Mouse (Mus musculus) lung, postnatal 36 days (tissue): Measurements from ENCODE around the gene Cfc1.

ENCODE experiments used
- DNase-seq: peaks from one replicate; pipeline ENCODE4 v3.0.0; 2022; ENCODE audit warnings: mixed read lengths

Cfc1 gene

DNA sequence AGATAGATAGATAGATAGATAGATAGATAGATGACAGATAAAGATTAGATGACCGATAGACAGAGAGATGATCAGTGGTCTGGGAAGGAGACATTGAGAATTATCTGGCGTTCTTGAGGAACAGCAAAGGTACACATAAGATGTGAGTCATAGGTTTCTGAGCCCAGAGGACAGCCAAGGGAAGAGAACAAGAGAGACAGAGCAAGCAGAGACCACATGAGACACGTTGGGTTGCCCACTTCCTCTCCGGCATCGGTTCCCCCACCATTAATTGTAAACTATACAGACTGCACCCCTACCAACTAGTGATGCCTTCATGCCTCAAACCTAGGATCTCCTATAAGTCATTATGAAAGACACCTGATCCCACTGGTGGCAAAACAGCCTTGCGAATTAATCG is 18.8 kb downstream of the Cfc1 start:
- DNase-seq, result no peak

DNA sequence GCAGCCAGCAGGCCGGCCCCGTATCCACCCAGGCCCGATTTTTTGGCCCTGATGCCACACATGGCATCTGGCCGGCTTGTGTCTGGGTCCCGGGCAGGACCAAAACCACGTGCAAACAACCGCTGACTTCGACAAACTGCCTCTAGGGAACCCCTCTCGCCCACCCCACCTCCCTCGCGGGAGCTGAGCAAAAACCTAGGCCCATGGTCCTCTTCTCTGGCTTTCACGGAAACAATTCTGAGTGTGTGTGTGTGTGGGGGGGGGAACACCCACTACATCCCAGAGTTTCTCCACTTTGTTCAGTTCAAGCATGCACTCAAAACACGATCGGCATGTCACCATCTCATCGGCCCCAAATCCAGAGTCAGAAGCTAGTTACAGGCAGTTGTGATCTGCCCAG is 25.4 kb downstream of the Cfc1 start, which contains the start of gene Prss40:
Gene Prss40, minus strand, starts transcription at position 101 of the 400 bp plus-strand sequence.
- no peak for DNase-seq

DNA sequence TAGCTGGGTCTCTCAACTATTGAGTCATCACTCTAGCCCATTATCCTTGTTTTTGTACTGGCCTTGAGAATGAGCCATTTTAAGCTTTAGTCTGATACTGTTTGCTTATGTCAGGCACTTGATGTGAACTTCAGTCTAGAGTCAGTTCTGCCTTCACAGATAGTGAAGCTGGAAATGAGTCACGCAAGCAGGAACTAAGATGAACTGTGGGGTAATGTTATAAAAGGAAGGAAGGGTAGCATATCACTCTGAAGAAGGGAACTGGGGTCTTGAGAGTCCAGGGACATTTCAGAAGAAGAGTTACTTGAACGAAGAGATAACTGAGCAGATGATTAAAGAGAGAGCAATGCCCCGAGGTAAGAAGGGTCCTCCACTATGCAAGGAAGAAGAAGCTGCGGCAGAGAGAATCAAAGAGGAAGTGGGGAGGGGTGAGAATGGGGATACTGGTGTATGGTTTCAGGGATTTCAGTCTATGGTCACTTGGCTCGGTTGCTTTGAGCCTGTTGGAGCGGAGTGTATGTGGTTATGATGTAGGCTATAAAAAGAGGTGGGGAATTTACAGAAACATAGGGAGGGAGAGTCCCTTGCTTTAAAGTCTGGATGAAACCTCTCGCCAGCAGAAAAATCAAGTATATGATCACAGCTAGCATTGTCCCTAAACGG is 29.1 kb downstream of the Cfc1 start:
- DNase-seq, result no peak

DNA sequence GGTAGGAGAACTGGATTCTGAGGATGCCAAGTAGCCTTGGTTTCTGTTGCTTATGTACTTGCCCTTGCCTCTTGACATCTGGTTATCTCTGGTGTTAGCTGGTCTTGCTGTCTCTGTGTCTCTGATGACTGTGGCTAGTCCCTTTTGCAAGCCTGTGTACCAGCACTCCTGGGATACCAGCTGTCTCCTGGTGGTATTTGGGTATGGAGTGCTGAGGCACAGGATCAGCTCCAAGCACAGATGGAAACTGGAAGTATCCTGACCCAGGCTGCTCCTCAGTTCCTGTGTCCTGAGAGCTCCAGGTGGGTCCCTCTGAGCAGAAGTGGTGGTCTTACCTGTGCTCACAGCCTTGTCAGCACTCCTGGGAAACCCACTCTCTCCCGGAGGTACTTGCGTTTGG is 32.7 kb downstream of the Cfc1 start:
- DNase-seq, result no peak

DNA sequence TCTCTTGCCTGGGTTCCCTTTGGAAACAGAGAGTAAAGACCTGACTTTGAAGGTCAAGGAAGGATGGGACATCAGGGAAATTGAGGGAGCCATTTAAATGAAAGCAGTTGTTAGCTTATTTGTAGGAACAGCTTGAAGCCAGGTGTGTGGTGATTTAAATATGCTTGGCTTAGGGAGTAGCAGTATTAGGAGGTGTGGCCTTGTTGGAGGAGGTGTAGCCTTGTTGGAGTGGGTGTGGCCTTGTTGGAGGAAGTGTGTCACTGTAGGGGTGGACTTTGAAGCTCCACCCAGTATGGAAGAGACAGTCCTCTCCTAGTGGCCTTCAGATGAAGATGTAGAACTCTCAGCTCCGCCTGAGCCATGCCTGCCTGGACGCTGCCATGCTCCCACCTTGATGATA is 34.4 kb downstream of the Cfc1 start:
- no peak for DNase-seq

DNA sequence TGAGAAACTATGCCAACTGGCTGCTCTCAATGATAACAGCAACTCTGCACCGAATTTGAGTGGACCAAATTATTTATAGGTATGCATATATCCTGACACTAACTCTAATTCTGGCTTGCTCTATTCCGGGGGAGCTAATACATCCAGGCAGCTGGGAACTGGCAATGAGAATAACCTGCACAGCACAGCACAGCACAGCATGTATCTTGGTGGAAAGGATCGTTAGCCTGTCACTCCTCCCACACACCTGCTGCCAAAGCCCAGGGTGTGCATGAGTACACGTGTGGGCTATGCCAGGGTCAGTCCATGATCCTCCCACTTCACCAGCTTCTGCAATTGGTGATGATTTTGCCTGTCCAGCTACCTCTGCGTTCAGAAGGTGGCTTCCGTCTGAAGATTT is 36.0 kb downstream of the Cfc1 start:
- DNase-seq, result no peak

DNA sequence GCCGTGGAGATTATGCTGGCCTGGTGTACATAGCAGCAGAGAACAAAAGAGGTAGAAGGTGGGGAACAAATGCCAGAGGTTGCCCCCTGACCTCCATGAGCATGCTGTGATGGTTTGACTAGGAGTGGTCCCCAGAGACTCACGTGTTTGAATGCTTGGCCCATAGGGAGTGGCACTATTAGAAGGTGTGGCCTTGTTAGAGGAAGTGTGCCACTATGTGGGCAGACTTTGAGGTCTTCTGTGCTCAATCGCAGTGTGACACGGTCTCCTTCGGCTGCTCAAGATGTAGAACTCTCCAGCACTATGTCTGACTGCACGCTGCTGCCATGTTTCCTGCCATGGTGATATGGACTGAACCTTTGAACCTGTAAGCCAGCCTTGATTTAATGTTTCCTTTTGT is 37.8 kb downstream of the Cfc1 start:
- DNase-seq, result no peak

DNA sequence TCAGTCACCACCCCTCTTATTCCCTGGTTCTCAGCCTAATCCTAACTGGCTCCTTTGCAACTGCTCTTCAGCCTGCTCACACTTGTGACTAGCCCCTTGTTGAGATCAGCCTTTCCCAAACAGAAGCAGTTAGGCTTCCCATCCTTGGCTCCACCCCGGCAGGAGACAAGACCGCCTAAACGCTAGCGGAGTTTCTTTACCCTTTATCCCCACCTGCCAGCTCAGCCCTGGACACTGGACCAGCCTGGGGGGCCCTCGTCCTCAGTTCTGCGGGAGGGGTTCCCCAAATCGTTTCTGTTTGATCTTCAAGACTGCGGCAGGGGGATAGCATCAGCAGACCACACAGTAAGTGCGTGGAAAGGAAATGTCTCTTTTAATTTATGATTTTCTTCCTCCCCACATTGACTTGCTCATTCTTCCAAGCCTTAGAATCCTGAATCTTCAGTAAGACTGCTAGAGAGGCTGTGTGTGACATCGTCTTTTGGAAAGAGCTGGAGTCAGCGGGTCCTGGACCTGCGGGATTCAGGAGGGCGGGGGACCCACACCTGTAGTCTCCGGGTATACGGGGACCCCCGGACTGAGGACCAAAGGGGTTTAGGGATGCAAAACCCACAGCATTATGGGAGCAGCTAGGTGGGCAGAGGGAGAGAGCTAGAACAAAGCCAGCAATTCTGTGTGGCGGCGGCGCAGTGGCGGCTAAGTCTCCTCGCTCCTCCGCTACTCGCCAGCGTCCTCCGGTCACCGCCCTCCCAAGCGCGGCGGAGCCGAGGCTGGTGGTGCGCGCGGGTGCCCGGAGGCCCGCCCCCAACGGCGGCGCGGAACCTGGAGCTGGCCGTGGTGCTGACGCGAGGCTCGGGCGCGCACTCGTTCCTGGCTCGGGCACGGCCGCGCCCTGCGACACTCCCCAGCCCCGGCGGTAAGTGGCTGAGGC is 43.7 kb downstream of the Cfc1 start, which contains the start of gene Amer3:
Gene Amer3, plus strand, starts transcription at position 807 of the 931 bp plus-strand sequence.
- DNase-seq, result peak; percentile 50

DNA sequence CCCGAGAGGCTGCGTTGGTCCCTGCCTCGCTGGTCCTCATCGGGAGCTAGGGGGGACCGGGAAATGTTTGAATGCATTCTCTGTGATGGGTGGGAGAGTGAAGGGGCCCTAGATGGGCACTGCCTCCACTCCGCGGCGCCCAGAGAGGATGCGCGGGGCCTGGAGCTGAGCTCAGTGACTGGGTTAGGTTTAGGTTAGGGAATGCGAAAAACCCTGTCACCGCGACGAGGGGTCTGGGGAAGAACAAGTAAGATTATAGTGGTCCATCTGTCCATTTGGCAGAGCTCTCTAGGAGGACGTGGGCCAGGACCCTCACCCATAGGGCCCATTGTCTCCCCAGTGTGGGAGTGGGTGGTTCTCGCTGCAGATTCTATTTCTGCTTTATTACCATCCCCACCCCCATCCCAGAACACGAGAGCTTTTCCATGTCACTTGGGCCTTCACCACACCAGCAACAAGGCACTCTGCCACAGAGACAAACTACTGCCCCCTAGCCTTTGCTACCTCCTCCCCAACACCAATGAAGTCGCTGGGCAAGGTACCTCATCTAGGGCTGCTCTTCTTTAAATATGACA is 44.4 kb downstream of the Cfc1 start:
- DNase-seq, result no peak

DNA sequence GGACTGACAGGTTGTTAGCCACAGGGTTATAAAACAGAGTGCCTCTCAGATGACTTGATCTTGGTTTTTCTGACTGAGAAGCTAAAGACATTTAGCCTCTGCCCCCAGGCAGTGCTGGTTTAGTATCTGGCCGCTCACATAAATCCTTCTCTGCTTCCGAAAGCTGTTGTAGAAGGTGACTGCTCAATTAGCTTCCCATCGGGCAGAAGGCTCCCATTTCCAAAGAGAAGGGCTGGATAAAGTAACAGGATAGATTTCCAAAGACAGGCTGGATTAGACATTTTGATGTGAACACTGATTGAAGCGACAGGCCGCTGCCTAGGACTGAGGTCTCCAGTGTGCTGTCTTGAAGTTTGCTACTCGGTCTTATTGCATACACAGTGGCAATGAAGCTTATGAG is 46.8 kb downstream of the Cfc1 start:
- no peak for DNase-seq

DNA sequence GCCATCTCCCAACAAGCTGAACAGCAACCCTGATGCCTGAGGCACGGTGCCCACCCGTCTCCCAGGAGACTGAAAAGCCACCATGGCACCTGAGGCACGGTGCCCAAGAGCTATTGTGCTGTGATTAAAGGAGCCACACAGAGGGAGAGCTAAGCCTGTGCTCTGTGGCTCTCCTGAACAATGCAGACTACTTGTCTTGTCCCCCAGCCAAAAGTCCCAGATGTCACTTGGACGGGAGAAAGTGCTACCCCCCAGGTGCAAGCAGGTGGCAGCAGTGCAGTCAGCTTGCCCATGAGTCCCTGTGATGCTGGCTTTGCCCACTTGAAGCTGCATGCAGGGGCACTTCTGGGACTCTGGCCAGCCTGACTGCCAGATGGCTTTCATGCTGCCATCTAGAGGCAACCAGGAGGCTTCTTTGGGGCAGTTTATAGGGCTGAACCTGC is 48.4 kb downstream of the Cfc1 start:
- DNase-seq, result no peak

DNA sequence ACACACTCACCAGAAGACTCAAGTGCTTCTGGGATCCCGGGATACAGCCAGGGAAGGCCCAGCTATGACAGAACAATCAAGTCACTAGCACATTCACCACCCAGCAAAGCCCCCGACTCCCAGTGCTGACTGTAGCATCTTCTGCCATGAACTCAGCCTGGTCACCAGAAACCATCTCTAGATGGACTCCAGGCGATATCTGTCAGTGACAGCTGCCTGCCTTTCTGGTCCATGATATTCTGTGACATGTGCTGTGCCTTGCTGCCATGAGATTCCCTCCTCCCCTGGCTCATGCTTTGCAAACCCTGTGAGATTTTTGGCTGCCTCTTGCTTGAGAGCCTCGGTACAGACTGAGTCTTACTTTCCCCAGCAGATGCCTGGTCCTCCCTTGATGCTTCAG is 49.3 kb downstream of the Cfc1 start:
- DNase-seq, result no peak

DNA sequence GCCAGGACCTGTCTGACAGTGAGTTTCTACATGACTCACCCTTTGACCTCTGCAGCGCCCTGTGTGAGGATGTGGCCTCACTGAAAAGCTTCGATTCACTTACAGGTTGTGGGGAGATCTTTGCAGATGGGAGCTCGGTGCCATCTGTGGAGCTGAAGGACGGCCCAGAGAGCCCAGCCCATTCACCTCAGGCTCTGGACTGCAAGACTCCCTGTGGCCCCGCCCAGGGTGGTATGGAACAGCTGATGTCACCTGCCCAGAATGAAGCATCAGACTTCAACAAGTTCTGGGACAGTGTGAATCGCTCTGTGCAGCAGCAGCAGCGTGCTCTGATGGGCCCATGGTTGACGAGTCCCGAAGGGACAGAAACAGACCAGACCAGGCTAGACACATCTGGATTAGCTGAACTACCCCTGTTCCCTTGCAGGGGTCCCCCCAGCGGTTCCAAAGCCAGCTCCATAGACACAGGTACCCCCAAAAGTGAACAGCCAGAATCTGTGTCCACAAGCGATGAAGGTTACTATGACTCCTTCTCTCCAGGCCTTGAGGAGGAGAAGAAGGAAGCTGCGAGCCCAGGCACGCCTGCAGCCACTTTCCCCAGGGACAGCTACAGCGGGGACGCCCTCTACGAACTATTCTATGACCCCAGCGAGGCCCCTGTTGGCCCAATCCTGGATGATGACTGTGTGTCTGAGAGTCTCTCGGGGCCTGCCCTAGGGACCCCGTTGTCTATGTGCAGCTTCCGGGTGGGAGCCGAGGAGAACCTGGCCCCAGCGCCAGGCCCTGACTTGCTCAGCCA is 52.0 kb downstream of the Cfc1 start:
- no peak for DNase-seq
